Mouse (Mus musculus): Measurements from ENCODE around the gene Meis2.

Meis2 gene

DNA sequence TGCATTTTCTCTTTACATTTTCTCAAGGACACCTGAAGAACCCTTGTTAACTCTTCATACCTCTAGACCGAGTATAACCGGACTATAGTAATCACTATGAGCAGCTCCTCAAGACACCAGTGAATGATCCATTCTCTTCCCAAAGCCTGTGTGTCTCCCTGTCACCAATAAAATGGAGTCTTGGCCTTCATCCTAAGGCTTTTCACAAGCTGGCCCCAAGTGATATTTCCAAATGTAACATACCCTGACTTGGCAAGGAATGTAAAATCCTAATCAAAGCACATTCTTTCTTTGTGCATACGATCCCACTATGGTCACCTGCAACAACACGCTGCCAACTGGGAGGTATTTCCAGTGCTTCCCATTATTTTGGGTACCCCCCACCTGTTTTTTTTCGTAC is 125.8 kb downstream of the Meis2 start:
- DNase-seq (ENCODE audit: low spot score): no peak

DNA sequence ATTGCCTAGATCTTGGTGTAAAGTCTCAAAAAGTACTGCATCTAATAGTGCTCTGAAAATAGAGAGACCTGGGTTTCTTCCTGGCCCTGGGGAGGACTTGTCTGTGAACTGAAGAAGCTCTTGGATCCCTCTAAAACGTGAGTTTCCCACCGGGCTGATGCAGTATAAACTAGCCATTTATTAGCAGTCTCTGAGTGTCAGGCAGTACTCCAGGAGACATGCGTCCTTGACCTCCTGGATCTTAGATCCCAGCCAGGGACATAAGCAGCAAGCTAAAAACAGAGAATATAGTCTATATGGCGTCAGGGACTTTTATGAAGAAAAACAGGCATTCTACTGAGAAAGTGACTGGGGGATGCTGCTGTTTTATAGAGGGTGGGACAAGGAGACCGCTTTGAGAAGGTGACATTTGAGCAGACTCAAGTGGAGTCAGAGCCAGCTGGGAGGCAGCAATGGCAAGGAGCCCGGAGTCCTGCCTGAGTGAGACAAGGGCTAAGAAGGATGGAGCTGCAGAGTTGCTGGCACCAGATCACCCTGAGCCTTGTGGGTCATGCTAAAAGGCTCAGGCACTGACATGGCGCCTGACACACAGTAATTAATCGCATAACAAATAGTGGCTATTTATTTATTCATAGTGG is 126.6 kb downstream of the Meis2 start:
- DNase-seq (ENCODE audit: low spot score): peak; percentile 74

DNA sequence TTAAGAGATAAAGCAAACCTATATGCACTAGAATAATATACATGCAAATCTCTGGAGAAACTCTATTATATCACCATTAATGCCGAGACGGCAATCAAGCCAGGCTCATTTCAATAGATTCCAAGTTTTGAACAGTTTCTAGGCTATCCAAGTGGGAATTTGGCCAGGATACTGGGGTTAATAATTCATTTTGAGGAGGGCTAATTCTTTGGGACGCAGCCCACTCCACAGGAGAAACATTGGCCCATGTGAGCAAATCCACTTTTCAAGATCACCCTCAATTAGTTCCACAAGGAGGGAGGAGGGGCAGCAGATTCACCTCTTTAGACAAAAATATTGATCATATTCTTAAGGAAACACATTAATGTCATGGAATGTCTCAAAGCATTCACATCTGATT is 127.3 kb downstream of the Meis2 start:
- no peak for DNase-seq (ENCODE audit: low spot score)

DNA sequence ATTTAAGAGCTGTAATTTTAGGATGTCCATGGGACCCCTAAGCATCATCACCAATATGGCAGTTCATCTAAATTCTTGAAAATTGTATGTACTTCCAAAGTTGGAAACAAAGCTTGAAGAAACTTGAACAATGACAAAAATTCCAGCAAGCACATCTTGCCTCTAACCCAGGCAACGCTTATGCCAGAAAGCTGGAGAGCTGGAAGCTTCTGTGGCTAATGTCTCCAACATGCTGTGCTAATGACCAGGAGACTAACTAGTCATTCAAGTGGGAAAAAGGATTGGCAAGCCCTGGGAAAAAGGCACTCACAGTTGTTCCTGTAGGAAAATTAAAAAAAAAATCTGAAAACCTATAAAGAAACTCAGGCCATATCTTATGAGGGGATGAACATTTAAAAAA is 127.7 kb downstream of the Meis2 start:
- peak; percentile 21 for DNase-seq (ENCODE audit: low spot score)

DNA sequence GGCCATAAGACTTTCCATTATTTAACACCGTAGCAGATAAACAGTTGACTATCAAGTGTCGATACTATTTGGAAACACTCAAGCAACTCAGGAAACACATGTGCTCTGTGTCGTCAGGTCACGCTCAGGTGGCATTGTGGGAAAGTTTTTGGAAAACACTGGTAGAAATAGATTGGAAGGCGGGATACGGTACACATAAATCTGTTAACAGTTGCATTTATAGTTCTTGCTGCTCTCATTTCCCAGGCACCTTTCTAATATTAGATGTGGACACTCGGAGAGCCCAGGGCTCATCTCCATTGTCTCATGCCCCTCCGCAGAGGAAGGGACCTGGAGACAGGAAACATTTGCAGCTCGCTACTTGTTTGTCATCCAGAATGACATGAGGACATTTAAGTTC is 128.9 kb downstream of the Meis2 start:
- no peak for DNase-seq (ENCODE audit: low spot score)

DNA sequence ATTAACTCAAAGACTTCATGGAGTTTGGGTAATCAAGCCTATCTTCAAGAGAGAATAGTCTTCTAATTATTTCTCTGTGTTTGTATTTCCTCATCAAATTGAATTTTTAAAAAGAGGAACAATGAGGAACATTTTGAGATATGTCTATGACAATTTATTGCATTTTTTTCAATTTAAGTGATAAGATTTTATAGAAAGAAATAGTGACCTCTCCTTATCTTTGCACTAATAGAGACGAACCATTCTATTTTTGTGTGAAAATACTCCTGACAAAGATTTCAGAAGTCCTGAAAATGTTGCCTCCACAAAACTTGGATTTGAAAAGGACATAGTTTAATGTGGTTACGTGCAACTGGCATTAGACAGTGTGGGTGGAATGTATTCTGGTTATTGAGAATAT is 131.3 kb downstream of the Meis2 start:
- no peak for DNase-seq (ENCODE audit: low spot score)

DNA sequence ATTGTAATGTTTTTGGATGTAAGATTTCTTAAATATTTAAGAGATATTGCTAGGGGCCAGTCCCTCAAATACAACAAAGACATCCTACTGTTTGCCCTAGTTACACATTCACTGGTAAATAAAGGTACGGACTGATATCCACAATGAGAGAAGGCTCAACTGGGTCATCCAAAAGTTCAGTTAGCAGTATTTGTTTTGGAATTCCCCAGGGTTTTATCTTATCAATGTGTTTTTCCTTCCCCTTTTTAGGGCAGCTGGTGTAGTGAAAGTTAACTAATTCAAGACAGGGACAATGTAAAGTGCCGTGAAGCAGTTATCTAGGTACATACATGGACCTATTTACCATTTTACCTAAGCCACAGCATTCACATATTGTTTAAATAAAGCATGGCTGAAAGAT is 132.4 kb downstream of the Meis2 start:
- no peak for DNase-seq (ENCODE audit: low spot score)

DNA sequence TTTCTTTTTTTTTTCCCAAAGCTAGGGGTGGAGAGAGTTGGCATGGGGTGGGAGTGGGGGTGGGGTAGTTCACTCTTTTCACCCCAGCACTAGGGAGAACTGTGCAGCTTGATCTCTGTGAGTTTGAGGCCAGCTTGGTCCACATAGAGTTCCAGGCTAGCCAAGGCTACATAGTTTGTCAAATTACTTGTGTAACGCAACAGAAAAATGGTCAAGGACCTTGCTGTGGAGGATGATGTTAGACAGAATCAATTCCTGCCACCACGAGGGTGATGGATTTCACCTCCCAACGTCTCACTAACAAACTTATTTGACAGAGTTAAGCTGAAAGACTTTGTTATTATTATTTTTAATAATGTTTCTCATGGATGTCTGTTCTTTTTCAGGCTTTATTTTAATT is 139.9 kb downstream of the Meis2 start:
- no peak for DNase-seq (ENCODE audit: low spot score)

DNA sequence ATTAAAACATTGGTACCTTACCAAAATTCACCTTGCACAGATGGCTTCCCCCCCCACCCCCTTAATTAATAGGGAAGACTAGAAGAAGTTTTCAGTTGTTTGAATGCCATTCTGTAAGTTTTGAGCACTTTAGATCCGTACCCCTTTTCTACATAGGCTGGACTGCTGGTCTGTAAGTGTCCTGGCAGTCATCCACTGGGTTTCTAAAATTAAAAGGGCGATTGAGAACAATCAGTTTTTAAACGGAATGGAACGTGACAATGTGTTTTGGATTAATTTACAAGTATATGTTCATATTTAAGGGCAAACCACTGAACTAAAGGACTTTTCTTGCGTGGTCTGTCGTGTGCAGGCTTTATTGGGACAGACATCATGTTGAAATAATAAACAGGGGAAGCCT is 141.2 kb downstream of the Meis2 start:
- DNase-seq (ENCODE audit: low spot score): no peak

DNA sequence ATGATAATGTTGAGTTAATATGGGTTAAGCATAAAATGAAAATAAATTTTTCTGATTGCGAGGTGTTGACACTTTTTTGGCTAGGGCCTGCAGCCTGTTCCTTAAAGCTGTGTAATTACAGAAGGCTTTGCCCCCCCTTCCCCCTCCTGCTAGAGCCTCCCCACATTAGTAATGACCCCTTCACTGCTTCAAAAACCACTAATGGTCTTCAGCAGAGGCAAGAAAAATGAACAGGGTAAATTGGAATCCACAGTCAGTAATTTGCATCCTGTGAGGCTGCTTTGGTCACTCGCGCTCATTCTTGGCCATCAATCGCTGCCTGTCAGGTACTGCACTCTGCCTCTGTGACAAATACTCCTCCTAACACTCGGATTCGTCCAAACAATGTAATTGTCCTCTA is 142.4 kb downstream of the Meis2 start:
- DNase-seq (ENCODE audit: low spot score): peak; percentile 10

DNA sequence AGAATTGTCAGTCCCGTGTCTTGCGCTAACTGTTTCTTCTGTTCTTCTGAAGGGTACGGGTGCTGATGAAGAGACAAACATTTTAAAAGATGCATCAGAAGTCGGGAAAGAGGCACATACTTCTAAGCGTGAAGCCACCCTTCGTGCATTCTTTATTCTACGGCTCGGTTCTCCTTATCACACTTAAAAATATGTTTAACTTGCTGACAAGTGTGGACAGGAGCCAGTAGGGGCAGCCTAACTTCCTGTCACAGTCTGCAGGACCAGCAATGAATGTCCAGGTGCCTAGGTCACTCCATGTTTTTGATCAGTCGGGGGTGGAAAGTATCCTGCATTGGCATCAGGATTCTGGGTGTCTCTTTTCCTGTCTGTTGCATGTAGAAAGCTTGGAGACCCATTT is 144.0 kb downstream of the Meis2 start:
- DNase-seq (ENCODE audit: low spot score): no peak

DNA sequence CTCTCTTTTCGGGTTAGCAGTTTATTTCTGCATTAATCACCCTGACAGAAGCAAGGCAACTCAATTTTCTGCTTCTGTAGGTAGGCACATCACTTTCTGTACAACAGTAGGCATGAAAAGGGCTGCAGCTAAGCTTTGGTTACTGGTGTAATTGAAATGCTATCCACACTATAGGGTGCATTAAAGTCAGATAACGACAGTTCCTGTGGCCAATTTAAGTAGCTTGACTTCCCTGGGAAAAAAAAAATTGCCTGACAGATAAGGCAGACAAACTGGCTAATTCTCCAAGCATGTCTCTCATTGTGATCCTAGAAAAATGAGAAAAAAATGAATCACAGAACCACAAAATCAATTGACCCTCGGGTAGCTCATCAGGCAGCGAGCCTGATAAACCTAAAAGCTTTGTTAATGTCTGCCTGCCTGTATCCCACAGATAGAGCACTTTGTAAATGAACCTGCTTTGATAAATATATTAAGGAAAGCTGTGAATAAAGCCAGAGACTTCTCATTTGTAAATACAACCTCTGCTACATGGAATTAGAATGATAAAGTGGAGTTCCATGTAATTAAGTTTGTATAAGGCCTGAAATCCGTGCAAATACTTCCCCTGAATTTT is 145.2 kb downstream of the Meis2 start:
- no peak for DNase-seq (ENCODE audit: low spot score)

DNA sequence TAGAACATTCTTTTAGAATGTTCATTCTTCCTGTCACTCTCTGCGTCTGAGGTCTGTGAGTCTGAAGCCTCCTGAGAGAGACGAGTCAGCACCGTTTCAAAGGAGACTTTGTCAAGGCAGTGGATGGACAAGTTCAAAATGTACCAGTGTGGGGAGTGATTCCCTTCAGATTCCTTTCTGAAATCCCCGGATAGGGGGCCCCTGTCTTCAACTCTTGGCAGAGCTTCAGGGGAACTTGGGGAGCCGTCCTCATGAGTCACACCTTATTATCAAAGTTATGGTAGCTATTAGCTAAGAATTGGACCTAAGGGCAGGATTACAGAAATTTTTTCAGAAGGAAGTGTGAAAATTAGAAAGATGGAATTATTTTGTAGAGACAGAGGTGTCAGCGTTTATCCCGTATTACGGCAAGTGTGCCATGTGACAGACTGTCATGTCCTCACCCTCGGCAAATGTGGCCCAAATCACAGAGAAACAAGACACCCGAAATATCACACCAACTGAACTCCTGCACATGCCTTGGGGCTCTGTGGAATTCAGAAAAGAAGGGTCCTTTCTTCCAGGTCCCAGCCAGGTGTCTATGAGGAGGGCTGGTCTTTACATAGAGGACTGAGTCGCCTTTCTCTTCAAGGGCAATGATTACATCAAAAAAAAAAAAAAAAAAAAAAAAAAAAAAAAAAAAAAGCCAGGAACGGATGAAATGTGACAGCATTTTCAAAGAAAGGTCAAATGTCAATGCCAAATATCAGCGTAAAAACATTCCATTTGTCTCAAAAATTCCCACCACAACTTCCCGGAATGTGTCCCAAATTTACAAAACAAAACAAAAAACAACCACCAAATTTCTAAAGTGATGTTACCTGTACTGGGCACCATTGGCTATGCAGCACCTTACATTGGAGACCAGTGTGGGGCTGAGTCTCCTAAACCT is 146.2 kb downstream of the Meis2 start:
- DNase-seq (ENCODE audit: low spot score): no peak

DNA sequence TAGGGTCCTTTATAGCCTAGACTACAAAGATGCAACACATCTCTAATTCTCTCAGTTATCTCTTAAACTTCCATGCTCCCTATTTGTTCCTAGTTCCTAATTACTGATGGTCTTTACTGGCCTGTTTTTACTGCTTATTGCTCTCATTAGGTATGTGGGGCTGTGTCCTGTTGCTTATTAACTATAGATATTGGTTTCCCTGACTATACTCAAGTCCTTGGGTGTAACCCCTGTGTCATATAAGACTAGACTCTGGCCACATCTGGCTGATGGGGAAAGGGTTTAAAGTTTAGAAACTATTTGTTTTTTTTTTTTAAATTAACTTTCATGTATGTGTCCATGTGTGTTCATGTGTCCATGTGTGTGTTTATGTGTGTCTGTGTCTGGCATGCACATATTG is 147.1 kb downstream of the Meis2 start:
- DNase-seq (ENCODE audit: low spot score): no peak

DNA sequence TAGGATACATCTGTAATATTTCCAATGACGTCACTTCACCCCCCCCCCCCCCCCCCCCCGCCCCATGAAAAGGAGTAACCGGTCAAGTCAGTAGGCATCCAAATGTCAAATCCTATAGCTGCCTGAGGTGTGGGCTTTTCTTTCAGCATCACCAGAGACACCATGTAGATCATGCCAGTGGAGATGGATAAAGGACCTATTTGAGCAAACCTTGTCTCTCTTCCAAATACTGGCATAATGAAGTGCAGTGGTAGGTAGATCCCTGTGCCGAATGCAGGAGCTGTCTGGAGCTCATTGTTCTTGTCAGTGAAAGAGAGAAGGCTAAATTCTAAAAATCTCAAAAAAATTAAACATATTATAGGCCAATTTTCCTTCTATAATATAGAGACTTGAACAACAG is 151.1 kb downstream of the Meis2 start:
- no peak for DNase-seq (ENCODE audit: low spot score)

DNA sequence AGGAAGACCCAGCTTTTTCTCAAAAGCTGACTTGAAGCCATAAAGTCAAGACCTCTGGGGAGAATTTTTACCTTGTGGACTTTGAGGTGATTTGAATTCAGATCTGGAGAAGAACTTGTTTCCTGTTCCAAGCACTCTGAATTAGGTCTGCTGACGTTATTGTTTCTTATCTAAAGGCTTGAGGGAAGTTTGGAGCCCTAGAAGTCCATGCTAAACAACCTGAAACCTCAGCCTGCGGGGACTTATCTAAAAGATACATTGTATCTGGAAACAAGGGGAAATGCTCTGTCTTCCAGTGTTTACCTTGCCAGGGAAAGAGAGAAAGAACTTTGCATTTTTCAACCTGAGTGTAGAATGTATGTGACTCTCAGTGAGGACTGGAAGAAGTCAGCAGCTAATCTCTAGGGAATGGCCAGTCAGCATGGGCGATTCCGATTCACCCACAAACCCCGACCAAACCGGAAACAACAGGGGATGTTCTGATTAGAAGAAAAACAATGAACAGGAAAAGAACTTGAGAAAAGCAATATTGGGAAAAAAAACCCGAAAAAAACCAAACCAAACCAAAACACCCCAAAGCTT is 152.6 kb downstream of the Meis2 start:
- DNase-seq (ENCODE audit: low spot score): no peak

DNA sequence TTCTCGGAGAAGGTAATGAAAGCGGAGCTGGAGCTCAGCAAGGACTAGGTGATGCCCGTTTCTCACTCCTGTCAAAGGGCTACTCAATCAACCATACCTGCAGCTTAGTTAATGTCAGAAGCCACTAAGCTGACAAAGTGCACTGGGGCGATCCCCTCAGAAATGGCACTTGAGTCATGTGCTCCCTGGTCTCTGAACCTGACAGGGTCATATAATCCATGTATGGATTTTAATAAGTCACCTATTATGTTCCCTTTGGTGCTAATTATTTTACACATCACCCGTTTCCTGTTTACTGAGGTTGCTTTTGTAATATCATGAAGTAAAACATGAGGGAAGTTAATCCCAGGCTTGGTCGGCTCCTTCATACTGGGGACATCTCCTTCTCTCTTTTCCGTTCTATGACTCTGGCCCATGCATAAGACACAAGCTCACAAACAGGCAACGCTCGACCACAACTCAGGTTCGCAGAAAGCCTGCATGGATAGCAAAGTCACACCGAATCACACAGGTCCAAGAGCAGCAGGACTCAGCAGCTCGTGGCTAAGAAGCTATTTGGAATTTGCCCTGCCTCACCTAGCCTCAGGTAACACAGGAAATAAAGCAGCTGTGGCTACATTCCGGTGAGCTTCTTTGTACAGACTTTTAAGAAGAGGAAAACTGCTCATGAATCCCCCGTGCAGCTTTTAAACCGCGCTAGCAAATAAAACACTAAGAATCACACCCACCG is 153.6 kb downstream of the Meis2 start:
- DNase-seq (ENCODE audit: low spot score): no peak

DNA sequence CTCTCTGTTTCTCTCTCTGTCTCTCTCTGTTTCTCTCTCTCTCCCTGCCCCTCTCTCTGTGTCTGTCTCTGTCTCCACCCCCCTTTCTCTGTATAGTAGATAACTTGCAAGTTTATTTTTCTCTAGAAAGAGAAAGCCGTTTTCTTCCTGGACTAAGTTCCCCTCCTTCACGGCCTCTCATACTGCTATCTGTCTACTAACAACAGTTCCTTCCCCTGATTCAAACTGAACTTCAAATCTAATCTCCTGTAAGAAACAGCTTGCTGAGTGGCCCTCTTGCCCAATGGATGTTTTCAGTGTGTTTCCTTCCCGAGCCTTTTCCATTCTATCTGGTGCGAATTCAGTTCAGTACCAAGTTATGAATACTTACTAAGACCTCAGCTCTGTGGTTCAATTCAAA is 155.4 kb downstream of the Meis2 start:
- no peak for DNase-seq (ENCODE audit: low spot score)

DNA sequence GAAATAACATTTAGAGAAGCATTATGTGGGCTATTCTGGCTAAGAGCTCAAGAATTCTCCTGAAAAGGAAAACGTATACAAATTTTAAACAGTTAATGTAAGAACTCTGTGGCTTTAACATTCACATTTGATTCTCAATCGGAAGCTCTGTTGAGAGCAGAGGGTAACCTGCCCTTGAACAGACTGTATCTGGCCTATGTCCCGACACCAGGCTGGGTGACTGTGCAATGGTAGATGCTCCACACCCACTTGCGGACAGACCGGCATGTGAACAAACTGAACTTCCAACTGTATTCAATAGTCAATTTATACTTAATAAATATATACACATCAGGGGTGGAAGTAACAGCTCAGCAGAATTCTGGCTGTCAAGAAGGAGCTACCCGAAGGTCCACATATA is 164.6 kb downstream of the Meis2 start:
- no peak for DNase-seq (ENCODE audit: low spot score)

DNA sequence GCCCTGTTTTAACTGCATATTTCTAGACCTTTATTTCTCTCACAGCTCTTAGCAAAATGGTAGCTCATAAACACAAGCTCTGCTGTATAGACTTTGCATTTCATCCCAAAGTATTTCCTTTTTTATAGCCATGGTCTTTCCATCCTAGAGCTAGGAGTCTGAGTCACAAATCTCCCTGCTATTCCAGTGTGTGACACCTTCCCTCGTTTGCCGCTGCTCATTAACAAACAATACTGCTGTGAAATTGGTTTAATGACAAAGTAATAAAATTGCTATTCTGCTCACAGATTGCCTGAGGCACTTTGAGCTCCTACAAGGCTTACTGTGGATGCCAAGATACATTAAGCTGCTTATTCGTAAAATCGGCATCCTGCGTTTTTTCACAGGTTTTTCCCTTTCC is 168.1 kb downstream of the Meis2 start:
- no peak for DNase-seq (ENCODE audit: low spot score)

DNA sequence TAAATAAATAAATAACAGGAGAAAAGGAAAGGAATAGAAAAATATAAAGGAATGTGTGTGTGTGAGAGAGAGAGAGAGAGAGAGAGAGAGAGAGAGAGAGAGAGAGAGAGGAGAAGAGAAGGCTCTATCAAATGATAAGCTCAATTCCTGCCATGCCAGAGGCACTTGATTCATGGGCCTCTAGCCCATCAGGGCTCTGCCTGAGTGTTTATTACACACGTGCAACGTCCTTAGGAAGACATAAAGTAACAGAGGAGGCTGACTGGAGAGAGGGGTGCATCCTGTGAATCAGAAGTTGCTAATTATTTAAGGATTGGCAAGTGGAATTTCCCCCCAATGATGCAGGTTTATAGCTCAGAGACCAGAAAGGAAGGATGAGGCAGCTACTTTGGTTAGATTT is 168.6 kb downstream of the Meis2 start:
- DNase-seq (ENCODE audit: low spot score): no peak

DNA sequence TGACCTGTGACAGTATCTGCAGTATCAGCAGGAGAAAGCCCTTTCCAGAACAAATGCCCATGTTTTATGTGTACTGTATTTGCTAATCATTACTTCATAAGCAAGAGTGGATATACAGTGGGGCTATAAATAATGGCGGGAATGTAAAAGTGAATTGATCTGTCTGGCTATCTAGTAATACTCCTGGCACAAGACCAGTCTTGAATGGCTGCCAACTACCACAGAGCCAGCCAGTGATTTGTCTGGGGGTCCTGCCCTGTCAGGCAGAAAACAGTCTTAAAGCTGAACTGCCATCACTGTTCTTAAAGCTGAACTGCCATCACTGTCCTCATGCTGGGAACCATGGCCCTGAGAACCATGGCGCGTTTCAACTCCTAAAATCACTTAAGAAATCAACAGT is 169.9 kb downstream of the Meis2 start:
- peak; percentile 12 for DNase-seq (ENCODE audit: low spot score)

Data from adipocyte (in vitro differentiated cells).